Comparison of ENCODE assay signal across 9 mouse cellular contexts in genomic region chr10:19848928-19849770, GRCm38 (mm10). TPM values are rescaled to one million over a fixed set of nuclear protein-coding genes. Genes with fewer than 3 reads are reported as not detected.
A peak's percentile ranks its signal among the peaks of the same experiment; 100 is the strongest.
DNase-seq lines count a peak whose midpoint lies in the region; TF ChIP-seq lines count a peak whose summit lies in the region.
"Had no signal": no experiment of that assay in that cellular context is flagged by ENCODE, and none has a peak within 500 bp of the region (broad histone marks: within the 10 kb centered on the region; RNA-seq: fewer than 3 reads in every experiment).

No protein-coding gene starts in this region.

- peaks cover 12% of the 10 kb centered on the region; the same call in 1 of the 2 replicates for H3K27me3 ChIP-seq in thymus, adult 2 months (ENCODE audit: control insufficient read depth, insufficient read depth, low read length)
- peaks cover 62% of the 10 kb centered on the region for H3K27me3 ChIP-seq in limb, embryonic 10.5 days (ENCODE audit: low read depth, poor library complexity, severe bottlenecking)
- H3K27me3 ChIP-seq in splenic B cell, adult 2 months (ENCODE audit: control insufficient read depth, insufficient read depth, low read length, poor library complexity, severe bottlenecking): no peaks in the 10 kb centered on the region; the same call in 1 of the 2 replicates

- no peak for TF ChIP-seq CTCF in thymus, adult 2 months (IDR thresholded peaks at IDR 0.05; ENCODE audit: borderline replicate concordance, control insufficient read depth, extremely low read depth, insufficient read depth, low read length, poor library complexity)

- WGBS in thymus, adult 2 months: 36% methylated on average over 44 of the region's 44 CpGs
- WGBS in limb, embryonic 10.5 days: 3% methylated on average over 44 of the region's 44 CpGs

- TF ChIP-seq POLR2A in thymus, adult 2 months (IDR thresholded peaks at IDR 0.05; ENCODE audit: control insufficient read depth, extremely low read depth, insufficient read depth, low read length, poor library complexity): no peak

- H3K9me3 ChIP-seq in limb, embryonic 10.5 days (replicated peaks): no peaks in the 10 kb centered on the region

- intact Hi-C loops in left cerebral cortex, postnatal 10 days (cut with DNase I): no loop called here

- no peak overlapping the region for H3K27ac ChIP-seq in thymus, adult 2 months (ENCODE audit: control insufficient read depth, insufficient read depth, low read length)
- 0 out of 2 replicates have a peak overlapping the region, but pooled peaks have one; percentile 25 for H3K27ac ChIP-seq in limb, embryonic 10.5 days

- peaks cover 28% of the 10 kb centered on the region for H3K4me1 ChIP-seq in thymus, adult 2 months (replicated peaks; ENCODE audit: control insufficient read depth, insufficient read depth, low read length)
- peaks cover 39% of the 10 kb centered on the region for H3K4me1 ChIP-seq in limb, embryonic 10.5 days

- H3K4me3 ChIP-seq in thymus, adult 2 months (ENCODE audit: control insufficient read depth, insufficient read depth, low read length): peak overlapping the region; percentile 25
- peak overlapping the region; percentile 67 for H3K4me3 ChIP-seq in limb, embryonic 10.5 days

- DNase-seq in cerebellum, postnatal 36 days: peak; percentile 11 to 14
- no peak for DNase-seq in cerebellum, adult 9-11 months
- DNase-seq in thymus, adult 2 months: peak; percentile 3
- DNase-seq in thymus, postnatal 25 days: no peak
- DNase-seq in limb, embryonic 10.5 days (ENCODE audit: low spot score): peak; percentile 51
- peak; percentile 14 for DNase-seq in splenic B cell, adult 2 months (ENCODE audit: low read depth, low spot score)
- DNase-seq in left cerebral cortex, postnatal 10 days (ENCODE audit: extremely low spot score in 1 of 2, low spot score in 2 of 2): no peak
- DNase-seq in lung, postnatal 4 days: no peak

- no peaks in the 10 kb centered on the region for H3K36me3 ChIP-seq in thymus, adult 2 months (ENCODE audit: control insufficient read depth, insufficient read depth, low read length)
- no peaks in the 10 kb centered on the region for H3K36me3 ChIP-seq in limb, embryonic 10.5 days
- H3K36me3 ChIP-seq in splenic B cell, adult 2 months (ENCODE audit: control insufficient read depth, insufficient read depth, low read length, poor library complexity, severe bottlenecking): no peaks in the 10 kb centered on the region
- H3K36me3 ChIP-seq: G1E had no signal

RNA-seq across cellular contexts. Expression of gene Slc35d3, which starts 2.1 kb away (rescaled TPM):
- 0.86 and 1.1 TPM in 2 replicates for polyA plus RNA-seq in thymus, adult 2 months (2012; rRNA removed)
- polyA plus RNA-seq in limb, embryonic 10.5 days (2016; fragmentation: Nextera tagmentation; extraction: Ambion mirVana): 1.1 and 1.4 TPM in 2 replicates
- 1 to 10 TPM; 1.7 to 3.2 TPM for total RNA-seq in left cerebral cortex, postnatal 10 days (2021)
- polyA plus RNA-seq: G1E had no signal

RNA-seq across cellular contexts. Expression of gene Pex7, which starts 58.3 kb away (rescaled TPM):
- 26.1 and 27.2 TPM in 2 replicates for polyA plus RNA-seq in thymus, adult 2 months (2012; rRNA removed)
- 19.1 and 19.3 TPM in 2 replicates for polyA plus RNA-seq in limb, embryonic 10.5 days (2016; fragmentation: Nextera tagmentation; extraction: Ambion mirVana)
- 10 to 100 TPM; 23.3 to 26.6 TPM for total RNA-seq in left cerebral cortex, postnatal 10 days (2021)

Comparison
In these comparisons a context has a peak if more than half of its experiments do, and no peak if none do; other contexts are left out.
1. DNase-seq: peak in cerebellum, postnatal 36 days (2 of 2), thymus, adult 2 months (single experiment), limb, embryonic 10.5 days (single experiment) and splenic B cell, adult 2 months (single experiment); none in cerebellum, adult 9-11 months (single experiment), thymus, postnatal 25 days (single experiment), left cerebral cortex, postnatal 10 days (0 of 2) and lung, postnatal 4 days (0 of 2).